Mouse (Mus musculus) C2C12 (cell line): ENCODE measurements at regions not wholly inside any gene's neighbourhood (a gene's known extent, or its start where the extent isn't known, plus 50 kb on each side); places are given as distances from the start of the nearest gene placed in this dataset.

Source experiments
- CEBPB ChIP-seq: IDR thresholded peaks from one replicate; pipeline ENCODE4 v1.6.1; 2011; ENCODE audit warnings: low read depth, mild to moderate bottlenecking, control low read depth, moderate library complexity
- CTCF ChIP-seq: IDR thresholded peaks from one replicate; pipeline ENCODE4 v1.5.1; 2011; ENCODE audit not compliant: control insufficient read depth, insufficient read depth, insufficient read length

- no peak for TF ChIP-seq CTCF
- no peak for TF ChIP-seq CEBPB
Observed at GRCm38 (mm10) chr5:148700240-148700639, 147.7 kb upstream of the Ubl3 start.
